Mouse (Mus musculus): Measurements from ENCODE around the gene Napsa. TPM values are rescaled to one million over a fixed set of nuclear protein-coding genes. Genes with fewer than 3 reads are reported as not detected.

The Napsa gene
- total and polyA plus RNA-seq, 3 experiments, result 0.16 to 1.3 (median 0.35) TPM

DNA sequence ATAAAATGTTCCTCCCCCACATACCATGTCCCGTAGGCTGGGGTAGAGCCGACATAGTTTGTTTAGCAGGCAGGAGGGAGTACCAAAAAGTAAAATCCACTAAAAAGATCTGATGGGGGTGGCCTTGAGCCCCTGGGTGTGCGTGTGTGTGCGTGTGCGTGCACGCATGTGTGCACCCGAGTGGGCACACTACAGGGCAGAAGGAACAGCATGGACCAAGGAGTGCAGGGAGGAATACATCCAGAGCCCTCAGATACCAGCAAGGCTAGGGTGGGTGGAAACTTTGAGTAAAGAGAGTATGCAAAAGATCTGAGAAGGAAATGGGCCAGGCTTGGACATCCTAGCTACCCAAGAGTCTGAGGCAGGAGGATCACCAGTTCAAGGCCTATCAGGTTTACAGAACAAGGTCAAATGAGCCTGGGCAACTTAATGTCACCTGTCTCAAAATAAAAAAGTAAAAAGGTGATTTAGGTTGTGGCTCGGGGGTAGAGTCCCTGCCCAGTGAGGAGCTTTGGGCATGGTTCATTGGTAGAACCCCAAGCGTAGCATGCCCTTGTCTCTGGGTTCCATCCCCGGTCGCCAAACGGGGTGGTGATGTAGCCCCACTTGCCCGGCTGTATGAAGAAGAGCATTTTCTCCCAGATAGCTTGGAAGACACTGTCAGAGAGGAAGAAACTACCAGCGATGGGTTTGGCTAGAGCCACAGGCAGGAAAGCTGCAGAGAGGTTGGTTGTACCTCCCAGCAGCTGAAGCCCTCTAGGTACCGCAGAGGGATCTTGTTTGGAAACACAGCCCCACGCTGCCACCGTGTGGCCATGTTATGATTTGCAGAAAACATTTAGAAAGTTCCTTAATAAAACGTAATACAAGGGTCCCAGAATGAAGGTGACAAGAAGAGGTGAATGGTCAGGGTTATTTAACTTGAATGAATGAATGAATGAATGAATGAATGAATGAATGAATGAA, 11.5 kb upstream of the Napsa start:
- H3K36me3 ChIP-seq (replicated peaks), result no peaks in the 10 kb centered on the region
- no peak for TF ChIP-seq GATA1 (IDR thresholded peaks at IDR 0.05; ENCODE audit: borderline replicate concordance, low read length)
- TF ChIP-seq POLR2AphosphoS5 (IDR thresholded peaks at IDR 0.05; ENCODE audit: insufficient replicate concordance, low read depth, low read length), result no peak
- no peak for TF ChIP-seq TAL1 (conservative IDR thresholded peaks at IDR 0.05; ENCODE audit: low read depth, low read length)
- peak; percentile 44; the same call in 1 of the 2 replicates for TF ChIP-seq CTCF (IDR thresholded peaks at IDR 0.05; ENCODE audit: low read depth, low read length)
- no peak for TF ChIP-seq GATA2 (IDR thresholded peaks at IDR 0.05; ENCODE audit: borderline replicate concordance, low read depth, low read length)
- H3K4me3 ChIP-seq (ENCODE audit: low read depth, low read length), result no peak overlapping the region
- 0 out of 2 replicates have a peak, but pooled peaks cover 2% of the 10 kb centered on the region for H3K4me1 ChIP-seq (ENCODE audit: insufficient read depth, low read depth, low read length)
- ATAC-seq (ENCODE audit: extremely low read depth, insufficient number of reproducible peaks, low FRiP score, poor library complexity, severe bottlenecking) (no peak), DNase-seq (ENCODE audit: low spot score) (peak; percentile 66)
- H3K27me3 ChIP-seq (ENCODE audit: insufficient read depth, low read length), result peaks cover 19% of the 10 kb centered on the region
- no peaks in the 10 kb centered on the region for H3K9me3 ChIP-seq (replicated peaks)

DNA sequence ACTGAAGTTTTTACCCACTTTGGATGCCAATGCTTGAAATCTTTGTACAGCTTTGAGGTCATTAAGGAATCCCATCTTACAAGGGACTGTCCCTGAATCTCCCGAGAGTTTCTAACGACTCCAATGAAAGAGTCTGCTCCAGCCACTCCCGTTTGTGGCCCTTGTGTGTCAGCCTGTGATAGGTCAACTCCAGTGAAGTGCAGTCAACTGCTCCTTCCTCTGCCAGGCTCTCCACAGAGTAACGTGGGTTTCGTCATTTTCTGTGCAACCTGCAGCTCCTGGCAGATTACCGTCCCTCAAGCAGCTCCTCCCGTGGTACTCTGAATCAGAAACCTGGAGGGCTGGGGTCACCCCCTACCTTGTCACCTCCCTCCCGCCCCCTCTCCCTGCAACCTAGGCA, 8.9 kb upstream of the Napsa start:
- no peak for DNase-seq (ENCODE audit: low spot score)
- ATAC-seq (ENCODE audit: extremely low read depth, insufficient number of reproducible peaks, low FRiP score, poor library complexity, severe bottlenecking), result no peak
- Histone ChIP-seq H3K36me3 (replicated peaks) (no peaks in the 10 kb centered on the region), H3K4me1 (ENCODE audit: insufficient read depth, low read depth, low read length) (no peaks in the 10 kb centered on the region), H3K27me3 (ENCODE audit: insufficient read depth, low read length) (peaks cover 19% of the 10 kb centered on the region), H3K9me3 (replicated peaks) (no peaks in the 10 kb centered on the region), H3K4me3 (ENCODE audit: low read depth, low read length) (no peak overlapping the region)
- TF ChIP-seq CTCF (IDR thresholded peaks at IDR 0.05; ENCODE audit: low read depth, low read length) (no peak), GATA2 (IDR thresholded peaks at IDR 0.05; ENCODE audit: borderline replicate concordance, low read depth, low read length) (no peak), GATA1 (IDR thresholded peaks at IDR 0.05; ENCODE audit: borderline replicate concordance, low read length) (no peak), POLR2AphosphoS5 (IDR thresholded peaks at IDR 0.05; ENCODE audit: insufficient replicate concordance, low read depth, low read length) (no peak), TAL1 (conservative IDR thresholded peaks at IDR 0.05; ENCODE audit: low read depth, low read length) (no peak)

DNA sequence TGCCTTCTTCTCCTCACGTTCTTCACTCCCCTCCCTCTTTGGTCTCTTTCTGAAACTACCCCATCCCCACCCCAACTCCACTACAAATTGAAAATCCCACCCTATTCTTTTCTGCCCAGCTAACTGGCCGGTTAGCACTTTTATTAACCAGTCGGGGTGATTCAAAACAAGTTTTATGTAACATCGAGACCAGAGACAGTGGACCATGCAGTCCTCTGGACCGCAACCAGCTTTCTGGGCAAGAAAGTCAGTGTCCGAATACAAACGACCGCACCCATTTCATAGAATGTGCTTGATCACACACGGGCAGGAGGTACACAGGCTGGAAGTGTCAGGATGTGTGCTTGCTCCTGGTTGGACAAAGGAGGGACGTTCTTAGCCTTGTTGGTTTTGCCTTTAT, 7.7 kb upstream of the Napsa start:
- TF ChIP-seq CTCF (IDR thresholded peaks at IDR 0.05; ENCODE audit: low read depth, low read length) (no peak), GATA1 (IDR thresholded peaks at IDR 0.05; ENCODE audit: borderline replicate concordance, low read length) (no peak), GATA2 (IDR thresholded peaks at IDR 0.05; ENCODE audit: borderline replicate concordance, low read depth, low read length) (no peak), POLR2AphosphoS5 (IDR thresholded peaks at IDR 0.05; ENCODE audit: insufficient replicate concordance, low read depth, low read length) (no peak), TAL1 (conservative IDR thresholded peaks at IDR 0.05; ENCODE audit: low read depth, low read length) (no peak)
- H3K36me3 ChIP-seq (replicated peaks), result no peaks in the 10 kb centered on the region
- H3K4me3 ChIP-seq (ENCODE audit: low read depth, low read length), result no peak overlapping the region
- H3K27me3 ChIP-seq (ENCODE audit: insufficient read depth, low read length), result peaks cover 26% of the 10 kb centered on the region
- ATAC-seq (ENCODE audit: extremely low read depth, insufficient number of reproducible peaks, low FRiP score, poor library complexity, severe bottlenecking) (no peak), DNase-seq (ENCODE audit: low spot score) (no peak)
- H3K4me1 ChIP-seq (ENCODE audit: insufficient read depth, low read depth, low read length), result no peaks in the 10 kb centered on the region
- H3K9me3 ChIP-seq (replicated peaks), result no peaks in the 10 kb centered on the region

DNA sequence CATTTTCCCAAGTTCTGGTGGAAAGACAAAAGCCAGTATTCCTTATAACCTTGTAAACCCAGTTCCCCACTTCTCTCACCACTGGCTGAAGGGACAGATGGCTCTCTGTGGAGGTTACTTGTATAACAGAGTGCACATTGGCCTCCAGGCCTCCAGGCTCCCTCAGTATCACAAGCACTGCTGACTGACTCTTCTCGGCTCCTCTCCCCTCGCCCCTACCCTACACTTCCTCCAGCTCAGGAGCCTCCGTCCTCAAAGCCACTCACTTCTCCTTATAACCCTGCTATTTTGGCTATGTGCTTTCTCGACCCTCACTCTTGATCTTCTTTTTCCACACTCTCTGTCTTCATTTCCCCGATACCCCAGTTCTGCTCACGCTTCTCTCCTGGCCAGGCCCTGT, 6.8 kb upstream of the Napsa start:
- H3K4me1 ChIP-seq (ENCODE audit: insufficient read depth, low read depth, low read length), result 0 out of 2 replicates have a peak, but pooled peaks cover 3% of the 10 kb centered on the region
- no peaks in the 10 kb centered on the region for H3K9me3 ChIP-seq (replicated peaks)
- H3K27me3 ChIP-seq (ENCODE audit: insufficient read depth, low read length), result peaks cover 29% of the 10 kb centered on the region
- ATAC-seq (ENCODE audit: extremely low read depth, insufficient number of reproducible peaks, low FRiP score, poor library complexity, severe bottlenecking), result no peak
- no peak for TF ChIP-seq GATA2 (IDR thresholded peaks at IDR 0.05; ENCODE audit: borderline replicate concordance, low read depth, low read length)
- TF ChIP-seq TAL1 (conservative IDR thresholded peaks at IDR 0.05; ENCODE audit: low read depth, low read length), result no peak
- TF ChIP-seq GATA1 (IDR thresholded peaks at IDR 0.05; ENCODE audit: borderline replicate concordance, low read length), result no peak
- TF ChIP-seq CTCF (IDR thresholded peaks at IDR 0.05; ENCODE audit: low read depth, low read length), result no peak
- no peak for TF ChIP-seq POLR2AphosphoS5 (IDR thresholded peaks at IDR 0.05; ENCODE audit: insufficient replicate concordance, low read depth, low read length)
- H3K4me3 ChIP-seq (ENCODE audit: low read depth, low read length), result no peak overlapping the region
- DNase-seq (ENCODE audit: low spot score), result no peak
- H3K36me3 ChIP-seq (replicated peaks), result no peaks in the 10 kb centered on the region

DNA sequence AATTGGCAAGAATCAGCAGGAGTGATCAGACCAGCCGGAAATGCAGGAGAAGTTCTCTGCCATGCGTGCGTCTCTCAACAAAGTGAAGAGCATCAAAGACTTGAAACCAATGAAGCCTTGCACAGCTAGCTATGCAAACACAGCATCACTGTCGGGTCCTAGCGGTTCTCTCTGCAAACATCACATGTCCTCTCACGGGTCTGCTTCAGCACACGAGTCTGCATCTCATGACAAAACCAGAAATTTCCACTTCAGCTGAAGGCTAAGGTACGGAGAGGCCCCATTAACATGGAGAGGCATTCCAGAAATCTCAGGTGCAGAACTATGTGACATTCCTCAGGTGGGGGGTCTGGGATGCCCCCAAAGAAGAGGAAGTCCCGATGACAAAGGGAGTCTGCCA, 3.4 kb upstream of the Napsa start:
- ATAC-seq (ENCODE audit: extremely low read depth, insufficient number of reproducible peaks, low FRiP score, poor library complexity, severe bottlenecking), result no peak
- TF ChIP-seq POLR2AphosphoS5 (IDR thresholded peaks at IDR 0.05; ENCODE audit: insufficient replicate concordance, low read depth, low read length) (no peak), TAL1 (conservative IDR thresholded peaks at IDR 0.05; ENCODE audit: low read depth, low read length) (no peak), GATA1 (IDR thresholded peaks at IDR 0.05; ENCODE audit: borderline replicate concordance, low read length) (no peak), GATA2 (IDR thresholded peaks at IDR 0.05; ENCODE audit: borderline replicate concordance, low read depth, low read length) (no peak), CTCF (IDR thresholded peaks at IDR 0.05; ENCODE audit: low read depth, low read length) (no peak)
- H3K4me1 ChIP-seq (ENCODE audit: insufficient read depth, low read depth, low read length), result peaks cover 10% of the 10 kb centered on the region; the same call in 1 of the 2 replicates
- H3K36me3 ChIP-seq (replicated peaks), result no peaks in the 10 kb centered on the region
- H3K4me3 ChIP-seq (ENCODE audit: low read depth, low read length), result no peak overlapping the region
- H3K27me3 ChIP-seq (ENCODE audit: insufficient read depth, low read length), result peaks cover 39% of the 10 kb centered on the region
- H3K9me3 ChIP-seq (replicated peaks), result no peaks in the 10 kb centered on the region
- DNase-seq (ENCODE audit: low spot score), result no peak

DNA sequence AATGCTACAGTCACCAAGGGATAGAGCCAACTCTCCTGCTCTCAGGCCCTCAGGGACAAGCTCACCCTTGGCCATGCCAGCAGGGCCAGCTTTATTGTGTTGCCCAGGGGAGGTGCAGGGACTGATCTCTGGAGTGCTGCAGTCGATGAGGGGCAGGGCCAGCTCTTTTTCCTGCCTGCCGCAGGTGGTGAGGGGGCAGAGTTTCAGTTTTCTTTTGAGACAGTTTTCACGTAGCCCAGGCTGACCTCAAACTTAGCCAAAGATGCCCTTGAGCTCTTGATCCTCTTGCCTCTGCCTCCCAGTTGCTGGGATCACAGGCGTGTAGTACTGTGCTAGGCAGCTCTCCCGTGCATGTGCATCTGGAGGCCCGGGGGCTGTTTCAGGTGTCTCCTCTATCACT, 1.2 kb upstream of the Napsa start:
- TF ChIP-seq POLR2AphosphoS5 (IDR thresholded peaks at IDR 0.05; ENCODE audit: insufficient replicate concordance, low read depth, low read length) (no peak), GATA2 (IDR thresholded peaks at IDR 0.05; ENCODE audit: borderline replicate concordance, low read depth, low read length) (no peak), CTCF (IDR thresholded peaks at IDR 0.05; ENCODE audit: low read depth, low read length) (no peak), GATA1 (IDR thresholded peaks at IDR 0.05; ENCODE audit: borderline replicate concordance, low read length) (no peak), TAL1 (conservative IDR thresholded peaks at IDR 0.05; ENCODE audit: low read depth, low read length) (no peak)
- Histone ChIP-seq H3K4me1 (ENCODE audit: insufficient read depth, low read depth, low read length) (peaks cover 10% of the 10 kb centered on the region; the same call in 1 of the 2 replicates), H3K9me3 (replicated peaks) (no peaks in the 10 kb centered on the region), H3K4me3 (ENCODE audit: low read depth, low read length) (no peak overlapping the region), H3K36me3 (replicated peaks) (no peaks in the 10 kb centered on the region), H3K27me3 (ENCODE audit: insufficient read depth, low read length) (peaks cover 29% of the 10 kb centered on the region)
- DNase-seq (ENCODE audit: low spot score) (no peak), ATAC-seq (ENCODE audit: extremely low read depth, insufficient number of reproducible peaks, low FRiP score, poor library complexity, severe bottlenecking) (no peak)
